ENCODE assay signal across 8 mouse cellular contexts in the genomic region with DNA sequence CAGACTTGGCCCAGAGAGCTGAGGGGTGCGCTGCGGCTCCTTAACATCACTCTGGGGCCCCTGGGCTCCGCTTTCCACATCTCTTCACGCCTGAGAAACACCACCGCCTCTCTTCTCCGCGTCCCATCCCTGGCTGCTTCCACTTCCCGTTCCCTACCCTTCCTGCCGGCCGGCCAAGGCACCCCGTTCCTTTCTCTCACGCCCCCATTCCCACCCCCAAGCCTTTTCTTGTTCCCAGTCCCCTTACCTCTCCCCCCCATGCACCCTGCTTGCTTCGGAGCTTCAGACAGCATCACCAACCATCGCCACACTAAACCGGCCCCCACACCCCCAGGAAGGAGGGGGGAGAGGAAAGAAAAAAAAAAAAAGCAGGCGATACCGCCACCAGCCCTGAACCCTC. TPM values are rescaled to one million over a fixed set of nuclear protein-coding genes. Genes with fewer than 3 reads are reported as not detected.
DNase-seq lines count a peak whose midpoint lies in the region; ATAC-seq and TF ChIP-seq lines count a peak whose summit lies in the region.

No protein-coding gene starts in this region.

- H3K9me3 ChIP-seq in embryonic facial prominence, embryonic 11.5 days (replicated peaks; ENCODE audit: control insufficient read depth, low read length), result no peaks in the 10 kb centered on the region
- H3K9me3 ChIP-seq in intestine, embryonic 15.5 days, result no peaks in the 10 kb centered on the region
- no peaks in the 10 kb centered on the region for H3K9me3 ChIP-seq in neural tube, embryonic 15.5 days (replicated peaks)

- H3K4me3 ChIP-seq in layer of hippocampus, adult 2 months, result peak overlapping the region; percentile 71
- peak overlapping the region; percentile 51 for H3K4me3 ChIP-seq in embryonic facial prominence, embryonic 11.5 days (ENCODE audit: low read depth, low read length)
- peak overlapping the region; percentile 46 for H3K4me3 ChIP-seq in intestine, embryonic 15.5 days (replicated peaks)
- H3K4me3 ChIP-seq in neural tube, embryonic 15.5 days (replicated peaks), result peak overlapping the region; percentile 62

- peak in 1 of 2 experiments; percentile 21 for DNase-seq in layer of hippocampus, adult 2 months (ENCODE audit: low spot score in 2 of 2)
- DNase-seq in layer of hippocampus, adult 9-11 months, result no peak
- no peak for DNase-seq in embryonic facial prominence, embryonic 11.5 days (ENCODE audit: low spot score)
- no peak for DNase-seq in gastrocnemius, postnatal 4 days (ENCODE audit: low spot score in 2 of 2)
- no peak for DNase-seq in adrenal gland, postnatal 14 days
- DNase-seq in adrenal gland, postnatal 25 days, result no peak

- ATAC-seq in embryonic facial prominence, embryonic 11.5 days (replicated peaks; ENCODE audit: insufficient number of reproducible peaks, low FRiP score, low TSS enrichment, low read depth), result no peak
- no peak for ATAC-seq in intestine, embryonic 15.5 days
- ATAC-seq in neural tube, embryonic 15.5 days (ENCODE audit: low FRiP score), result no peak

- no peak for TF ChIP-seq CTCF in layer of hippocampus, adult 2 months (conservative IDR thresholded peaks at IDR 0.05)

- peak overlapping the region; percentile 43 for H3K9ac ChIP-seq in embryonic facial prominence, embryonic 11.5 days (replicated peaks; ENCODE audit: low read length)
- H3K9ac ChIP-seq in intestine, embryonic 15.5 days, result no peak overlapping the region
- peak overlapping the region; percentile 81 for H3K9ac ChIP-seq in neural tube, embryonic 15.5 days (replicated peaks)

- H3K4me1 ChIP-seq in embryonic facial prominence, embryonic 11.5 days (ENCODE audit: control insufficient read depth, insufficient read depth, low read length), result peaks cover 6% of the 10 kb centered on the region
- H3K4me1 ChIP-seq in intestine, embryonic 15.5 days (replicated peaks), result peaks cover 14% of the 10 kb centered on the region
- H3K4me1 ChIP-seq in neural tube, embryonic 15.5 days, result peaks cover 65% of the 10 kb centered on the region

- no peaks in the 10 kb centered on the region for H3K36me3 ChIP-seq in embryonic facial prominence, embryonic 11.5 days (replicated peaks; ENCODE audit: control insufficient read depth, insufficient read depth, low read depth, low read length)
- H3K36me3 ChIP-seq in intestine, embryonic 15.5 days, result no peaks in the 10 kb centered on the region
- H3K36me3 ChIP-seq in neural tube, embryonic 15.5 days, result no peaks in the 10 kb centered on the region

- H3K4me2 ChIP-seq in embryonic facial prominence, embryonic 11.5 days (ENCODE audit: low read depth, low read length), result peak overlapping the region; percentile 92
- peak overlapping the region; percentile 90 for H3K4me2 ChIP-seq in intestine, embryonic 15.5 days (replicated peaks)
- H3K4me2 ChIP-seq in neural tube, embryonic 15.5 days, result peak overlapping the region; percentile 66

- peak overlapping the region; percentile 94 for H3K27ac ChIP-seq in layer of hippocampus, adult 2 months
- H3K27ac ChIP-seq in embryonic facial prominence, embryonic 11.5 days (replicated peaks; ENCODE audit: low read depth, low read length), result no peak overlapping the region
- H3K27ac ChIP-seq in intestine, embryonic 15.5 days, result no peak overlapping the region
- H3K27ac ChIP-seq in neural tube, embryonic 15.5 days (replicated peaks), result peak overlapping the region; percentile 99

- H3K27me3 ChIP-seq in embryonic facial prominence, embryonic 11.5 days (ENCODE audit: control insufficient read depth, insufficient read depth, low read length), result peaks cover 52% of the 10 kb centered on the region
- H3K27me3 ChIP-seq in intestine, embryonic 15.5 days (replicated peaks), result peaks cover 68% of the 10 kb centered on the region
- peaks cover 12% of the 10 kb centered on the region; the same call in 1 of the 2 replicates for H3K27me3 ChIP-seq in neural tube, embryonic 15.5 days (replicated peaks)

- WGBS in embryonic facial prominence, embryonic 11.5 days, result 1% methylated on average over 16 of the region's 17 CpGs
- 4% methylated on average over 17 of the region's 17 CpGs for WGBS in intestine, embryonic 15.5 days
- WGBS in neural tube, embryonic 15.5 days, result 1% methylated on average over 15 of the region's 17 CpGs

RNA-seq across cellular contexts. Expression of a gene that starts 1.2 kb away (rescaled TPM):
- 1 to 10 TPM; 8.2 to 8.5 TPM for total RNA-seq in layer of hippocampus, adult 2 months (2021)
- 4.2 and 9.8 TPM in 2 replicates for polyA plus RNA-seq in embryonic facial prominence, embryonic 11.5 days (2014; fragmentation: Nextera tagmentation; extraction: Ambion mirVana)
- polyA plus RNA-seq in intestine, embryonic 15.5 days (2015; fragmentation: Nextera tagmentation; extraction: Ambion mirVana), result 1.8 TPM in 2 replicates
- 19.5 and 24.1 TPM in 2 replicates for polyA plus RNA-seq in neural tube, embryonic 15.5 days (2015; fragmentation: Nextera tagmentation; extraction: Ambion mirVana)
- total RNA-seq in gastrocnemius, postnatal 4 days (2021), result under 1 TPM; 0.52 to 0.91 TPM
- total RNA-seq in adrenal gland, postnatal 14 days (2021), result 0.96 and 5.1 TPM in 2 replicates
- total RNA-seq in adrenal gland, postnatal 25 days (2021), result 0.67 and 1.0 TPM in 2 replicates

RNA-seq across cellular contexts. Expression of a gene that starts 42.1 kb away (rescaled TPM):
- total RNA-seq in layer of hippocampus, adult 2 months (2021), result 10 to 100 TPM; 23.7 to 24.1 TPM
- 7.7 and 7.9 TPM in 2 replicates for polyA plus RNA-seq in embryonic facial prominence, embryonic 11.5 days (2014; fragmentation: Nextera tagmentation; extraction: Ambion mirVana)
- 13.2 and 13.5 TPM in 2 replicates for polyA plus RNA-seq in intestine, embryonic 15.5 days (2015; fragmentation: Nextera tagmentation; extraction: Ambion mirVana)
- 16.7 and 17.7 TPM in 2 replicates for polyA plus RNA-seq in neural tube, embryonic 15.5 days (2015; fragmentation: Nextera tagmentation; extraction: Ambion mirVana)
- 1 to 10 TPM; 6.6 to 8.3 TPM for total RNA-seq in gastrocnemius, postnatal 4 days (2021)
- total RNA-seq in adrenal gland, postnatal 14 days (2021), result 17.4 and 17.9 TPM in 2 replicates
- total RNA-seq in adrenal gland, postnatal 25 days (2021), result 17.5 and 18.0 TPM in 2 replicates

RNA-seq across cellular contexts. Expression of a gene that starts 42.9 kb away (rescaled TPM):
- 10 to 100 TPM; 10.5 to 12.7 TPM for total RNA-seq in layer of hippocampus, adult 2 months (2021)
- polyA plus RNA-seq in embryonic facial prominence, embryonic 11.5 days (2014; fragmentation: Nextera tagmentation; extraction: Ambion mirVana), result 2.5 and 3.5 TPM in 2 replicates
- polyA plus RNA-seq in intestine, embryonic 15.5 days (2015; fragmentation: Nextera tagmentation; extraction: Ambion mirVana), result 2.6 and 2.8 TPM in 2 replicates
- polyA plus RNA-seq in neural tube, embryonic 15.5 days (2015; fragmentation: Nextera tagmentation; extraction: Ambion mirVana), result 1.7 and 2.3 TPM in 2 replicates
- total RNA-seq in gastrocnemius, postnatal 4 days (2021), result 10 to 100 TPM; 10.6 to 11.3 TPM
- 9.0 and 11.6 TPM in 2 replicates for total RNA-seq in adrenal gland, postnatal 14 days (2021)
- 14.6 and 16.0 TPM in 2 replicates for total RNA-seq in adrenal gland, postnatal 25 days (2021)

RNA-seq across cellular contexts. Expression of a gene that starts 59.3 kb away (rescaled TPM):
- 100 to 1,000 TPM; 206 to 220 TPM for total RNA-seq in layer of hippocampus, adult 2 months (2021)
- 12.6 and 15.7 TPM in 2 replicates for polyA plus RNA-seq in embryonic facial prominence, embryonic 11.5 days (2014; fragmentation: Nextera tagmentation; extraction: Ambion mirVana)
- polyA plus RNA-seq in intestine, embryonic 15.5 days (2015; fragmentation: Nextera tagmentation; extraction: Ambion mirVana), result 8.0 and 10.3 TPM in 2 replicates
- 16.0 and 16.3 TPM in 2 replicates for polyA plus RNA-seq in neural tube, embryonic 15.5 days (2015; fragmentation: Nextera tagmentation; extraction: Ambion mirVana)
- total RNA-seq in gastrocnemius, postnatal 4 days (2021), result 10 to 100 TPM; 62.8 to 63.2 TPM
- total RNA-seq in adrenal gland, postnatal 14 days (2021), result 96.8 and 104 TPM in 2 replicates
- 97.4 and 108 TPM in 2 replicates for total RNA-seq in adrenal gland, postnatal 25 days (2021)

Comparison
In these comparisons a context has a peak if more than half of its experiments do, and no peak if none do; other contexts are left out.
1. H3K27ac ChIP-seq: peak in layer of hippocampus, adult 2 months (single experiment) and neural tube, embryonic 15.5 days (single experiment); none in embryonic facial prominence, embryonic 11.5 days (single experiment) and intestine, embryonic 15.5 days (single experiment).
2. Peak in every context shown above with its lines, with median percentiles within 50 percentile points of each other: H3K4me3 ChIP-seq and H3K4me2 ChIP-seq.